Mouse (Mus musculus) stomach, embryonic 15.5 days (tissue): ENCODE data around the gene Epop. TPM values are rescaled to one million over a fixed set of nuclear protein-coding genes. Genes with fewer than 3 reads are reported as not detected.

Source experiments
- ATAC-seq: fragments of 200-750 bp; cut with Nextera tagmentation; 2 replicates; pipeline ENCODE4 v1.8.0; 2017; ENCODE audit warnings: low read depth, moderate number of reproducible peaks, moderate TSS enrichment; ENCODE audit not compliant: insufficient read depth, low FRiP score
- H3K27ac ChIP-seq: fragments of 300-500 bp; sonication (generic); 2 replicates; pipeline ENCODE4 v1.5.1; 2015; ENCODE audit warnings: mild to moderate bottlenecking, inconsistent platforms
- H3K27me3 ChIP-seq: fragments of 300-500 bp; sonication (generic); replicated peaks from 2 replicates; pipeline ENCODE4 v1.6.1; 2015; ENCODE audit warnings: inconsistent platforms
- H3K36me3 ChIP-seq: fragments of 300-500 bp; sonication (generic); 2 replicates; pipeline ENCODE4 v1.6.1; 2015; ENCODE audit warnings: inconsistent platforms
- H3K4me1 ChIP-seq: fragments of 300-500 bp; sonication (generic); 2 replicates; pipeline ENCODE4 v1.6.1; 2015; ENCODE audit warnings: inconsistent platforms
- H3K4me2 ChIP-seq: fragments of 300-500 bp; sonication (generic); 2 replicates; pipeline ENCODE4 v1.6.1; 2015; ENCODE audit warnings: mild to moderate bottlenecking, inconsistent platforms
- H3K4me3 ChIP-seq: fragments of 300-500 bp; sonication (generic); replicated peaks from 2 replicates; pipeline ENCODE4 v1.5.1; 2015; ENCODE audit warnings: inconsistent platforms
- H3K9ac ChIP-seq: fragments of 300-500 bp; sonication (generic); 2 replicates; pipeline ENCODE4 v1.6.1; 2015; ENCODE audit warnings: inconsistent platforms
- H3K9me3 ChIP-seq: fragments of 300-500 bp; sonication (generic); 2 replicates; pipeline ENCODE4 v1.6.1; 2016; ENCODE audit warnings: inconsistent platforms
- WGBS: fragments of 180-500 bp; shearing (Covaris S2); methylation state at CpG from one replicate; pipeline ENCODE4 v1.1.7; 2015; 5-methylcytosine and 5-hydroxymethylcytosine counted together
- polyA plus RNA-seq: library from polyadenylated mRNA; unstranded; fragments of >200 nt; fragmentation: Nextera tagmentation; extraction: Ambion mirVana; gene quantifications from 2 replicates; pipeline ENCODE4 v1.2.1, GENCODE M21; 2015

The Epop gene
- polyA plus RNA-seq, 1 experiment from 2014 or later: 3.7 TPM

DNA sequence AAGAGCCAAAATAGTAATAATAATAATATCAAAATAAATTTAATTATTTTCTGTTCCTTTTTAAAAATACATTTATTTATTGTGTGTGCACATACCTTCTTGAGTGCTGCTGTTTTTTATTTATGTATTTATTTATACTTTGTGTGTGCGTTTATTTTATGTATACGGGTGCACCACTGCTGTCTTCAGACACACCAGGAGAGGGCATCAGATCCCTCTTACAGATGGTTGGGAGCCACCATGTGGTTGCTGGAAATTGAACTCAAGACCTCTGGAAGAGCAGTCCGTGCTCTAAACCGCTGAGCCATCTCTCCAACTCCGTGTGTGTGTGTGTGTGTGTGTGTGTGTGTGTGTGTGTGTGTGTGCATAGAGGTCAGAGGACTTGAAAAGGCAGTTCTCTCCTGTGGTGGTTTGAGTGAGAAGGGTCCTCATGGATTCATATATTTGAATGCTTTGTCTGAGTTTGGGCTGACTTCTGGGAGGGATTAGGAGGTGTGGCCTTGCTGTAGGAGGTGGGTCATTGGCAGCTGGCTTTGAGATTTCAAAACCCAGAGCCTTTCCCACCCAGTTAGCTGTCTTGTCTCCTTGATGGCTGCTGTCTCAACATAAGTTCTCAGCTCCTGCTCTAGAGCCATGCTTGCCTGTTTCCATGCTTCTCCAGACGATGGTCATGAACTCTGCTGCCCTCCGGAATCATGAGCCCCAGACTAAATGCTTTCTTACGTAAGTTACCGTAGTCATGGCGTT is 31.4 kb downstream of the Epop start:
- no peaks in the 10 kb centered on the region for H3K36me3 ChIP-seq
- H3K4me3 ChIP-seq: no peak overlapping the region
- 68% methylated on average over 10 of the region's 10 CpGs for WGBS
- H3K27me3 ChIP-seq: no peaks in the 10 kb centered on the region
- H3K9me3 ChIP-seq: no peaks in the 10 kb centered on the region
- no peak overlapping the region for H3K9ac ChIP-seq
- ATAC-seq: no peak
- no peak overlapping the region for H3K27ac ChIP-seq
- H3K4me2 ChIP-seq: no peak overlapping the region
- H3K4me1 ChIP-seq: no peaks in the 10 kb centered on the region

DNA sequence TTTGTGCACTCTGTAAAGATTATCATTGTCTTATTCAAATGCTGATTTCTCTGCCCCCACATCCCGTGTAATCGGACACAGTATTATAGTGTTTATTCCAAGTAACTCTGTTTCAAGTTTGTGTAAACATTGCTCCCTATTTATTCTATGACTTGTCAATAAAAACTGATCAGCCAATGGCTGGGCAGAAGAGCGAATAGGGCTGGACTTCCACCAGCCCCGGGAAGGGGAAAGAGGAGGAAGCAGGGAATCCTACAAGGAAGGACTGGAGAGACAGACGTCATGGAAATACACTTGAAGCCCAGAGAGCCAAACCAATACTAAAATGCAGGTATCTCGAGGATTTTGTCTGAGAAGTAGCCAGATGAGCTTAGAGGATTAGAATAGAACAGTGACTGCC is 35.4 kb downstream of the Epop start:
- Histone ChIP-seq H3K4me3 (no peak overlapping the region), H3K36me3 (no peaks in the 10 kb centered on the region), H3K4me2 (no peak overlapping the region), H3K27ac (no peak overlapping the region), H3K9ac (no peak overlapping the region), H3K27me3 (peaks cover 8% of the 10 kb centered on the region; the same call in 1 of the 2 replicates), H3K4me1 (0 out of 2 replicates have a peak, but pooled peaks cover 3% of the 10 kb centered on the region), H3K9me3 (no peaks in the 10 kb centered on the region)
- no peak for ATAC-seq
- 33% methylated on average over 6 of the region's 6 CpGs for WGBS

DNA sequence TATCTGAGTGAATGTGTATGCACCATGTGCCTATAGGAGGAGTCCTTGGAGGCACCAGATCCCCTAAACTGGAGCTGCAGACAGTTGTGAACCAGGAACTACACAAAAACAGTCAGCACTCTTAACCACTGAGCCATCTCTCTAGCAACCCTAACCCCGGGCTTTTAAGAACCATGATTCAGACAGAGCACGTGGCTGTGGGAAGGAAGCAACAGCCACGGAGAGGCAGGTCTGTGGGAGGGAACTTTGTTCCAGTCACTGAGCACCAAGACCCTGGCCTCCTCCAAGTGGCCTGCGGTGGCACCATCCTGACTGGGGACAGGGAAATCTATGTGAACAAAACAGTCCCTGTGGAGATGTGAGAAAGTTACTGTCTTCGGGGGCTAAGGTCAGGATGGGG is 37.6 kb downstream of the Epop start:
- H3K4me2 ChIP-seq: no peak overlapping the region
- no peak for ATAC-seq
- H3K9me3 ChIP-seq: no peaks in the 10 kb centered on the region
- H3K4me1 ChIP-seq: 0 out of 2 replicates have a peak, but pooled peaks cover 3% of the 10 kb centered on the region
- H3K27ac ChIP-seq: no peak overlapping the region
- H3K36me3 ChIP-seq: no peaks in the 10 kb centered on the region
- no peak overlapping the region for H3K4me3 ChIP-seq
- no peak overlapping the region for H3K9ac ChIP-seq
- peaks cover 8% of the 10 kb centered on the region; the same call in 1 of the 2 replicates for H3K27me3 ChIP-seq
- WGBS: 45% methylated on average over 5 of the region's 5 CpGs

DNA sequence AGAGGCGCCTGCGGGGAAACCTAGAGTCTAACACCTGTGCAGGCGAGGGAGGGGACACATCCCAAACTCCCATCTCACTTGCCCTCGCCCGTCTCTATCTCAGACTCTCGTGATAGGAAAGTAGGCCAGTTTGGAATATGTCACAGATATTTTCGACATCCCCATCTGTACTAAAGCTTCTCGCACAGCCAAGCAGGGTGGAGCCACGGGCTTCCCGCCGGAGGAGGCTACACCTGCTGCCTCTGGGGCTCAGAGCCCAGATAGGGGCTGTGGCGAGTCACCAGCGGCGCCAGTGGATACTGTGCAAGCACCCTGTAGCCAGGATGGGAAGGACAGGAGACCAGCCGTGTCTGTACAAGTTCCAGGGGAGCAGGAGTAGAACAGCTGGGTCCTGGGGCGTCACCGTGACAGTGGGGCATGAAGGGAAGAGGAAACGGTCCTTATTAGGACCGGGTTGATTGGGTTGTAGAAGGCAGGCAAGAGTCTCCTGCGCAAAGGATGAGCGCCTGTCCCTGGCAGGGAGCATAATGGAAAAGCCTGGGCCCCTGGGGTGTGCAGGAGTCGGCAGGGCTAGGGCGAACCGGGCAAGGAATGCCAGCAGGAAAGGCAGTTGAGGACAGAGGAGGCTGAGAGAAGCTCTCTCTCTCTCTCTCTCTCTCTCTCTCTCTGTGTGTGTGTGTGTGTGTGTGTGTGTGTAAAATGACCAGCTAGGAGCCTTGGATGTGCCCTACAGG is 39.1 kb downstream of the Epop start:
- WGBS: 46% methylated on average over 24 of the region's 24 CpGs
- no peak for ATAC-seq

DNA sequence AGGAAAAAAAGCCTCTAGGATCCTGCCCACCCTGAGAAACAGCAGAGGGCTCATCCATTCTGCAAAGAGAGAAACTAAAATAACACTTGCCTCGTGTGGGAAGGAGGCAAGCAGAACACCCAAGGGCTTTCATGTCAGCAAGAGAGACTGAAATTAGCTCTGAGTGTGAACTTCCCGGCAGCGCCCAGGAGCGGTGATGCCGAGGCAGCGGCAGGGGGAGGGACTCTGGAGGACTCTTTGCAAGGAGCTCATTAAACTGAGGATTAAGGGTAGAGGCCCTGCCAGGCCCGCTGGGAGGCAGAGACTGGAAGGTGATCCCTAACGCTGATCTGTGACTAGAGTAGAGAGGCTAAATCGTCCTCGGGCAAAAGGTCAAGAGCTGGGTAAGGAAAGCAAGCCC is 40.3 kb downstream of the Epop start:
- H3K4me2 ChIP-seq: no peak overlapping the region
- H3K27me3 ChIP-seq: peaks cover 8% of the 10 kb centered on the region; the same call in 1 of the 2 replicates
- WGBS: 13% methylated on average over 10 of the region's 10 CpGs
- H3K9ac ChIP-seq: no peak overlapping the region
- no peak overlapping the region for H3K27ac ChIP-seq
- no peak for ATAC-seq
- 0 out of 2 replicates have a peak, but pooled peaks cover 3% of the 10 kb centered on the region for H3K4me1 ChIP-seq
- no peaks in the 10 kb centered on the region for H3K9me3 ChIP-seq
- no peak overlapping the region for H3K4me3 ChIP-seq
- no peaks in the 10 kb centered on the region for H3K36me3 ChIP-seq

More for the DNA sequence above, 39.1 kb downstream of the Epop start:
- no peak overlapping the region for H3K9ac ChIP-seq
- no peaks in the 10 kb centered on the region for H3K36me3 ChIP-seq
- H3K4me1 ChIP-seq: 0 out of 2 replicates have a peak, but pooled peaks cover 3% of the 10 kb centered on the region
- no peak overlapping the region for H3K4me2 ChIP-seq
- no peak overlapping the region for H3K27ac ChIP-seq
- H3K27me3 ChIP-seq: peaks cover 8% of the 10 kb centered on the region; the same call in 1 of the 2 replicates
- no peaks in the 10 kb centered on the region for H3K9me3 ChIP-seq
- no peak overlapping the region for H3K4me3 ChIP-seq

DNA sequence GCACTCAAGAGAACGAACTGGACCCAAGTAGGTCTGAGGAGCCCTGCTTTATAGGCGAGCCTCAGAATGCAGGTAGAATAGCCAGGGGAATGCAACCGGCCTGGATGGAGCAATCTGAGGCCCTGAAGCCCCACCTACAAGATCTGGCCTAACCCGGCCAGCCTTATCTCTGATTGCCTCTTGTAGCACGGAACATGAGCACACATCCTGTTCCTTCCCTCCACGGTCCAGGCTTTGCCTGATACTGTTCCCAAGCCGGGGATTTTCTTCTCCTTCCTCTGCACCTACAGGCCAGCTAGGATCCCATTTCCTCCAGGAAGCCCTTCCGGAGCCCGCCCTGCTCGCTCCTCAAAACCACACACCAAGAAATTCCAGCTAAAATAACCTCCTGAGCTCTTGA is 43.6 kb downstream of the Epop start:
- Histone ChIP-seq H3K4me3 (no peak overlapping the region), H3K4me1 (0 out of 2 replicates have a peak, but pooled peaks cover 3% of the 10 kb centered on the region), H3K9ac (no peak overlapping the region), H3K9me3 (no peaks in the 10 kb centered on the region), H3K4me2 (no peak overlapping the region), H3K36me3 (no peaks in the 10 kb centered on the region), H3K27ac (no peak overlapping the region), H3K27me3 (peaks cover 8% of the 10 kb centered on the region; the same call in 1 of the 2 replicates)
- peak; percentile 86 for ATAC-seq
- WGBS: 47% methylated on average over 10 of the region's 10 CpGs

DNA sequence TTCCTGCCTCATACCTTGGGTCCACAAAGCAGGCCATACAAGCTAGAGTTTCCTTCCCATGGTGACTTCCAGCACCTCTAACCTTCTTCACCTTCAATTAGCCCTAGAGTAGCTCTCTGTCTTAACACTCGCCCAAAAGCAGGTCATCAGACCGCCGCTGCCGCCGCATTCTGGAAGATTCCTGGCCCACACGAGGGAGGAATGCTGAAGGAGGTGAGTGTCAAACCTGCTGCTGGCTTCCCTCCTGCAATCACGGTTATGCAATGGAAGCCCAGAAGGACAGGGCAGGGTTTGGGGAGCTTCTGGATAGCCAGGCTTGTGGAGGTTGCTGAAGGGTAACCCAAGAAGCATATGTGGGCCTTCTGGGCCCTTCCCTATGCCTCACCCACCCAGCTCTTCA is 45.0 kb downstream of the Epop start:
- Histone ChIP-seq H3K9me3 (no peaks in the 10 kb centered on the region), H3K27me3 (0 out of 2 replicates have a peak, but pooled peaks cover 4% of the 10 kb centered on the region), H3K36me3 (no peaks in the 10 kb centered on the region), H3K27ac (no peak overlapping the region), H3K4me2 (no peak overlapping the region), H3K4me3 (no peak overlapping the region), H3K9ac (no peak overlapping the region), H3K4me1 (0 out of 2 replicates have a peak, but pooled peaks cover 3% of the 10 kb centered on the region)
- ATAC-seq: no peak
- WGBS: 77% methylated on average over 7 of the region's 7 CpGs

DNA sequence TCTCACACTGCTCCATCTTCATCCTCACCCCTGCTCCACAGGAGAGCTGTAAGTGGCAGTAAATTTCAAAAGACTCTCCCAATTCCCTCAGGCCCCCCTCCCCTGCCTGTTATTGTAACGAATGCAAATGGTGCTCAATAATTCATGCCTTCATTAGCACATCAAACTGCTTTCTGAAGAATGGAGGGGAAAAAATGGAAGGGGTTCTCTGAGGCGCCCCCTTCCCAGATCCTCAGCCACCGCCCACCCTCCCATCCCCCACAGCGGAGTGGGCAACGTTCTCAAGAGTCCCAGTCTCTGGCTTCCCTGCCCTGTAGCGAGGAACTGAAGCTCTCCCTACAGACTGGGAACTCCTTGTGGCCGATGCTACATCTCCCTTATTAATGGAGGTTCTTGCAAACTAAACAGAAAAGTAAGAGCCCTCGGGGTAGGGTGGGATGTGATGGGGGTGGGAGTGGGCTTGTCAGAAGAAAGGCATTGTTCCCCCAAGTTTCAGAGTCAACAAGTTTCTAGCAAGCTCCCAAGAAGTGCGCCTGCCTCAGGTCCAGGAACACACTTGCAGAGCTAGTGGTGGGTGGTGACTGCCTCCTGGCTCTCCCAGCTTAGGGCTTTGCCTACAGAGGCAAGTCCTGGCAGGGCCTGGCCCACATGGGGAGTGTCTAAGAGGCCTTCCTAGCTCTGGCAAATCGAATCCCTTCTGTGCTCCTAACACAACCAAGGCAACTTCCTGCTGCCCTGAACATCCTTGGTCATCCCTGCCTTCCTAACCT is 50.2 kb downstream of the Epop start:
- no peak overlapping the region; the same call in 1 of the 2 replicates for H3K27ac ChIP-seq

DNA sequence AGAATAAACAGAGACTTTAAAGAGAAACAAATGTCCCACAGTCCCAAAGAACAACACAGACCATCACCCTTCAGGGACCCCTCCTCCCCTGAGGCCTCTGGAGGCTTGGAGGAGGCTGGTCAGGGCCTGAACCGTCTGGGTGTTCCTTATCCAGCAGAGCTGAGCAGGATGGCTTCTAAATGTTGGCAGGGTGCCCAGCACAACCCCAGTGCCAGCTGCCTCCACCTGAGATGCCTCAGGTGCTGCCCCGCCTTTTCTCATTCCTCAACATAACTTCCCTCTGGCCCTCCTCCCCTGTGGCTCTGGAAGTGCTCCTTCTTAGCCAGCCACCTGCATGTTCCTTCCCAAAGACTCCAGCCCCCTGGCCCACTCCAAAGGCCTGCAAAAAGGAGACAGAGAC is 51.2 kb downstream of the Epop start:
- H3K9ac ChIP-seq: no peak overlapping the region
- 32% methylated on average over 2 of the region's 2 CpGs for WGBS
- no peak; the same call in 1 of the 2 replicates for ATAC-seq
- no peaks in the 10 kb centered on the region for H3K36me3 ChIP-seq
- H3K4me2 ChIP-seq: no peak overlapping the region
- no peak overlapping the region for H3K4me3 ChIP-seq
- no peak overlapping the region for H3K27ac ChIP-seq
- H3K27me3 ChIP-seq: peaks cover 32% of the 10 kb centered on the region
- peaks cover 28% of the 10 kb centered on the region for H3K4me1 ChIP-seq
- no peaks in the 10 kb centered on the region for H3K9me3 ChIP-seq

More for the DNA sequence above, 50.2 kb downstream of the Epop start:
- Histone ChIP-seq H3K4me3 (no peak overlapping the region), H3K36me3 (no peaks in the 10 kb centered on the region), H3K4me1 (peaks cover 20% of the 10 kb centered on the region), H3K4me2 (no peak overlapping the region), H3K27me3 (peaks cover 22% of the 10 kb centered on the region), H3K9ac (no peak overlapping the region), H3K9me3 (no peaks in the 10 kb centered on the region)
- ATAC-seq: no peak
- WGBS: 21% methylated on average over 10 of the region's 10 CpGs
